Mouse (Mus musculus): ENCODE measurements around the gene Uhrf1bp1. TPM values are rescaled to one million over a fixed set of nuclear protein-coding genes. Genes with fewer than 3 reads are reported as not detected.

Uhrf1bp1 gene
- polyA plus RNA-seq, 1 experiment from 2014 or later = 6.6 TPM

GRCm38 (mm10) chr17:27856798-27857648, 782 bp downstream of the Uhrf1bp1 start:
- H3K4me3 ChIP-seq (replicated peaks) = peak overlapping the region; percentile 83
- H3K27me3 ChIP-seq = no peaks in the 10 kb centered on the region
- no peak; the same call in none of the 2 replicates for ATAC-seq
- H3K36me3 ChIP-seq = peaks cover 25% of the 10 kb centered on the region
- H3K9me3 ChIP-seq = no peaks in the 10 kb centered on the region
- peak overlapping the region; percentile 90 for H3K9ac ChIP-seq (replicated peaks)
- H3K27ac ChIP-seq = peak overlapping the region; percentile 88
- 2% methylated on average over 52 of the region's 52 CpGs for WGBS
- peaks cover 33% of the 10 kb centered on the region for H3K4me1 ChIP-seq (replicated peaks)
- peak overlapping the region; percentile 78 for H3K4me2 ChIP-seq (replicated peaks)

GRCm38 (mm10) chr17:27857649-27858475, 1.6 kb downstream of the Uhrf1bp1 start:
- ATAC-seq = no peak
- Histone ChIP-seq H3K4me3 (replicated peaks) (peak overlapping the region; percentile 83), H3K36me3 (peaks cover 16% of the 10 kb centered on the region), H3K27me3 (no peaks in the 10 kb centered on the region), H3K9ac (replicated peaks) (peak overlapping the region; percentile 90), H3K27ac (no peak overlapping the region), H3K4me2 (replicated peaks) (peak overlapping the region; percentile 78), H3K9me3 (no peaks in the 10 kb centered on the region), H3K4me1 (replicated peaks) (peaks cover 33% of the 10 kb centered on the region)
- WGBS = 61% methylated on average over 11 of the region's 11 CpGs

- H3K36me3 ChIP-seq = peaks cover 5% of the 10 kb centered on the region
- ATAC-seq = no peak
- no peaks in the 10 kb centered on the region for H3K27me3 ChIP-seq
- peaks cover 33% of the 10 kb centered on the region for H3K4me1 ChIP-seq (replicated peaks)
- H3K9me3 ChIP-seq = no peaks in the 10 kb centered on the region
- no peak overlapping the region for H3K27ac ChIP-seq
- 42% methylated on average over 2 of the region's 2 CpGs for WGBS
- H3K9ac ChIP-seq (replicated peaks) = no peak overlapping the region
- 0 out of 2 replicates have a peak overlapping the region, but pooled peaks have one; percentile 78 for H3K4me2 ChIP-seq (replicated peaks)
- no peak overlapping the region for H3K4me3 ChIP-seq (replicated peaks)
Observed at GRCm38 (mm10) chr17:27859131-27859530, 2.9 kb downstream of the Uhrf1bp1 start.

DNA sequence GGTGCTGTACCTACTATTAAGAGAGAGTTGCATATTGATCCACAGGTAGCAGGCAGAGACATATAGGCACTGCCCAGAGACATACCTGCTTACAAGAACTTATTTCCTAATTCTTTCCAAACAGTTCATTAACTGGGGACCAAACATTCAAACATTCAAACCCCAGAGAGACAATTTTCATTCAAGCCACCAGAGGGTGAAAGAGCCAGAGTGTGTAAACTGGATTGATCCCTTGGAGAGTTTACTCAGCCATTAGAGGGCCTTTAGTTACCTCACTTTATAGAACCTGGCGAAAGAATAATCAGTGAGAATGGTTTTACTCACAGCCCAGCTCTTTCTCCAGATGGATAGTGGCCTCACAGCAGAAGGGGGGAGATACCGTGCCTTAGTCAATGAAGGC, 9.2 kb downstream of the Uhrf1bp1 start:
- ATAC-seq = no peak
- Histone ChIP-seq H3K27me3 (no peaks in the 10 kb centered on the region), H3K36me3 (no peaks in the 10 kb centered on the region), H3K4me1 (replicated peaks) (peaks cover 3% of the 10 kb centered on the region; the same call in 1 of the 2 replicates), H3K9me3 (no peaks in the 10 kb centered on the region), H3K4me3 (replicated peaks) (no peak overlapping the region), H3K4me2 (replicated peaks) (no peak overlapping the region), H3K9ac (replicated peaks) (no peak overlapping the region), H3K27ac (no peak overlapping the region)
- WGBS = 89% methylated on average over 2 of the region's 2 CpGs

GRCm38 (mm10) chr17:27866737-27867136, 10.5 kb downstream of the Uhrf1bp1 start:
- Histone ChIP-seq H3K4me1 (replicated peaks) (no peaks in the 10 kb centered on the region), H3K4me3 (replicated peaks) (no peak overlapping the region), H3K9ac (replicated peaks) (no peak overlapping the region), H3K27me3 (no peaks in the 10 kb centered on the region), H3K36me3 (no peaks in the 10 kb centered on the region), H3K4me2 (replicated peaks) (no peak overlapping the region), H3K27ac (no peak overlapping the region), H3K9me3 (no peaks in the 10 kb centered on the region)
- no peak for ATAC-seq
- 92% methylated on average over 4 of the region's 4 CpGs for WGBS

DNA sequence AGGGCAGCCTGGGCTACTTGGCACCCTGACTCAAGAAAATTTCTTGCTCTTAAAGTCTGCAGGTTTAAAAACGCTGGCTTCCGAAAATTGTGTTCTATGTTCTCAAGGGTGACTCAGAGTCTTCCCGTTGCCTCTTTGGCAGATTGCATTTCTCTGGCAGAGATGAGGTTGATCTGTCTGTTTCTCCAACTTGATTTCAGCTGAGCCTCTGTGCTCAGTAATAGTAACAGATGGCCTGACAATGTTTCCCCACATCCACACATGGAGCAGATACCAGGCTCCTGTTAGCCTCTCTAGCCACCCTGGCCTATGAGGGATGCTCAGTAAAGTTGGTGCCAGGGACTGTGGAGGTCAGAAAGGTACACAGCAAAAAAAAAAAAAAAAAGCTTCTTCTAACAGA, 15.6 kb downstream of the Uhrf1bp1 start:
- Histone ChIP-seq H3K9ac (replicated peaks) (no peak overlapping the region), H3K27me3 (no peaks in the 10 kb centered on the region), H3K4me2 (replicated peaks) (no peak overlapping the region), H3K36me3 (0 out of 2 replicates have a peak, but pooled peaks cover 2% of the 10 kb centered on the region), H3K9me3 (no peaks in the 10 kb centered on the region), H3K27ac (no peak overlapping the region), H3K4me1 (replicated peaks) (no peaks in the 10 kb centered on the region), H3K4me3 (replicated peaks) (no peak overlapping the region)
- ATAC-seq = no peak
- WGBS = 96% methylated on average over 3 of the region's 3 CpGs

DNA sequence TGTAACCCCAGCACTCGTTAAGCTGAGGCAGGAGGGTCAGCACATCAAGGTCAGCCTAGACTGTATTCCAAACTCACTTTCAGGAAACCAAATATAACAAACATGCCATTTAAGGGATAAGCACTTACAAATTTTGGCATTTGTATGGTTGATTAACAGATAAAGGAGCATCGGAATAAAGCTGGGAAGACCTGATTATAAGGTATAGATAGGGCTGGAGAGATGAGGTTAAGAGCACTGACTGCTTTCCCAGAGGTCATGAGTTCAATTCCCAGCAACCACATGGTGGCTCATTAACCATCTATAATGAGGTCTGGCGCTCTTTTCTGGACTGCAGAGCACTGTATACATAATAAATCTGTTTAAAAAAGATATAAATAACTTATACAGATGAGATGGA, 17.3 kb downstream of the Uhrf1bp1 start:
- H3K27me3 ChIP-seq = no peaks in the 10 kb centered on the region
- no peak overlapping the region for H3K9ac ChIP-seq (replicated peaks)
- no peak overlapping the region for H3K27ac ChIP-seq
- peaks cover 6% of the 10 kb centered on the region for H3K36me3 ChIP-seq
- no peak for ATAC-seq
- H3K4me3 ChIP-seq (replicated peaks) = no peak overlapping the region
- WGBS = 83% methylated on average over 3 of the region's 3 CpGs
- H3K9me3 ChIP-seq = no peaks in the 10 kb centered on the region
- no peak overlapping the region for H3K4me2 ChIP-seq (replicated peaks)
- no peaks in the 10 kb centered on the region for H3K4me1 ChIP-seq (replicated peaks)

GRCm38 (mm10) chr17:27874510-27874909, 18.3 kb downstream of the Uhrf1bp1 start:
- no peak for ATAC-seq
- Histone ChIP-seq H3K9me3 (no peaks in the 10 kb centered on the region), H3K27me3 (no peaks in the 10 kb centered on the region), H3K4me2 (replicated peaks) (no peak overlapping the region), H3K27ac (no peak overlapping the region), H3K4me1 (replicated peaks) (no peaks in the 10 kb centered on the region), H3K4me3 (replicated peaks) (no peak overlapping the region), H3K36me3 (peaks cover 13% of the 10 kb centered on the region), H3K9ac (replicated peaks) (no peak overlapping the region)
- WGBS = 79% methylated on average over 5 of the region's 5 CpGs

- no peak for ATAC-seq
- no peaks in the 10 kb centered on the region for H3K4me1 ChIP-seq (replicated peaks)
Observed at GRCm38 (mm10) chr17:27881518-27881917, 25.3 kb downstream of the Uhrf1bp1 start.

DNA sequence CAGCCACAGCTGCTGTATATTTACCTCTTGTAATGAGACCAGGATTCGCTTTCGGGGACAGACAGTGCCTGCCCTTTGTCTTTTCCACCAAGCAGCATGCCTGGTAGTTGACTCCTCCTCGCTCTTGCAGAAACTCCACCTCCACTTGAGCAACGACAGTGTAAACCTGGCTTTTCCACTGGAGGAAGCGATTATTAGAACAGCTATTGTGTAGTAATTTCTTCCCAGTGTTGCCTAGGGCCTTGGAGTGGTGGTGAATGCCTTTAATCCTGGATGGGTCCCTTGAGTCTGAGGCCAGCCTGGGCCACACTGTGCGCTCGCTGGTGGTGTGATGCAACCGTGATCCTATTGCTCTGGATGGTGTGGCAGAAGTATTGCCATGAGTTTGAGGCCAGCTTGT, 26.9 kb downstream of the Uhrf1bp1 start:
- H3K4me3 ChIP-seq (replicated peaks) = no peak overlapping the region
- ATAC-seq = no peak
- no peaks in the 10 kb centered on the region for H3K4me1 ChIP-seq (replicated peaks)
- H3K36me3 ChIP-seq = peaks cover 89% of the 10 kb centered on the region
- no peak overlapping the region for H3K9ac ChIP-seq (replicated peaks)
- H3K27ac ChIP-seq = no peak overlapping the region
- 90% methylated on average over 8 of the region's 8 CpGs for WGBS
- H3K4me2 ChIP-seq (replicated peaks) = no peak overlapping the region
- H3K9me3 ChIP-seq = no peaks in the 10 kb centered on the region
- no peaks in the 10 kb centered on the region for H3K27me3 ChIP-seq

More at GRCm38 (mm10) chr17:27881518-27881917, 25.3 kb downstream of the Uhrf1bp1 start:
- Histone ChIP-seq H3K4me2 (replicated peaks) (no peak overlapping the region), H3K27ac (no peak overlapping the region), H3K36me3 (peaks cover 76% of the 10 kb centered on the region), H3K4me3 (replicated peaks) (no peak overlapping the region), H3K27me3 (no peaks in the 10 kb centered on the region), H3K9ac (replicated peaks) (no peak overlapping the region), H3K9me3 (no peaks in the 10 kb centered on the region)
- 67% methylated on average over 11 of the region's 11 CpGs for WGBS

GRCm38 (mm10) chr17:27883994-27884393, 27.8 kb downstream of the Uhrf1bp1 start:
- no peak for ATAC-seq
- H3K27ac ChIP-seq = no peak overlapping the region
- H3K4me2 ChIP-seq (replicated peaks) = no peak overlapping the region
- no peaks in the 10 kb centered on the region for H3K9me3 ChIP-seq
- H3K36me3 ChIP-seq = peaks cover 89% of the 10 kb centered on the region
- no peaks in the 10 kb centered on the region for H3K4me1 ChIP-seq (replicated peaks)
- H3K27me3 ChIP-seq = no peaks in the 10 kb centered on the region
- no peak overlapping the region for H3K9ac ChIP-seq (replicated peaks)
- no peak overlapping the region for H3K4me3 ChIP-seq (replicated peaks)
- WGBS = 95% methylated on average over 6 of the region's 6 CpGs

All from midbrain, embryonic 13.5 days (tissue).